Mouse (Mus musculus): ENCODE data around the gene Palld. TPM values are rescaled to one million over a fixed set of nuclear protein-coding genes. Genes with fewer than 3 reads are reported as not detected.

Palld gene
- total RNA-seq, 2 experiments from 2014 or later, result 66.8 to 71.5 TPM

GRCm38 (mm10) chr8:61528642-61529041 lies 373.8 kb downstream of the Palld start:
- no peak for TF ChIP-seq CTCF (IDR thresholded peaks at IDR 0.05)
- intact Hi-C loops (cut with DNase I), result no loop called here
- Histone ChIP-seq H3K27ac (no peak overlapping the region), H3K4me3 (no peak overlapping the region)
- no peak for DNase-seq

DNA sequence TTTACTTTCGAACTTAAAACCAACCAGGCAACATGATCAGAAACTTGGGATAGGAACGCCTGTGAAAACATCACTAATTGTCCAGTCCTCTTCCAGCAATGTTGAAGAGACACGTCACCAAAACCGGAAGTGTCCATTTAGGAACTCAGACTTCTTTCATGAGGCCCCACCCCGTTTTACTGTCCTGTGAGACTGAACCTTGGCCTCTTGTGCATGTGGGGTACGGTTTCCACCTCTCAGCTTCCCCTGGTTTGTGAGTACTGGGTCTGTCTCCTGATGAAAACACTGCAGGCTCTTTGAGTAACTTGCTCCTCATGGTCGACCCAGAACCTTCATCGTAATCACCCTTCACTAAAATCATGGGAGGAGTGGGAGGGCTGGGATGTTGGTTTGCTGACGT lies 374.3 kb downstream of the Palld start:
- DNase-seq, result no peak
- no peak for TF ChIP-seq CTCF (IDR thresholded peaks at IDR 0.05)
- intact Hi-C loops (cut with DNase I), result no loop called here

GRCm38 (mm10) chr8:61527037-61527436 lies 375.5 kb downstream of the Palld start:
- no peak for DNase-seq
- Histone ChIP-seq H3K4me3 (no peak overlapping the region), H3K27ac (no peak overlapping the region)
- no peak for TF ChIP-seq CTCF (IDR thresholded peaks at IDR 0.05)
- intact Hi-C loops (cut with DNase I), result no loop called here

More for the DNA sequence above, 374.3 kb downstream of the Palld start:
- H3K4me3 ChIP-seq, result no peak overlapping the region
- no peak overlapping the region for H3K27ac ChIP-seq

DNA sequence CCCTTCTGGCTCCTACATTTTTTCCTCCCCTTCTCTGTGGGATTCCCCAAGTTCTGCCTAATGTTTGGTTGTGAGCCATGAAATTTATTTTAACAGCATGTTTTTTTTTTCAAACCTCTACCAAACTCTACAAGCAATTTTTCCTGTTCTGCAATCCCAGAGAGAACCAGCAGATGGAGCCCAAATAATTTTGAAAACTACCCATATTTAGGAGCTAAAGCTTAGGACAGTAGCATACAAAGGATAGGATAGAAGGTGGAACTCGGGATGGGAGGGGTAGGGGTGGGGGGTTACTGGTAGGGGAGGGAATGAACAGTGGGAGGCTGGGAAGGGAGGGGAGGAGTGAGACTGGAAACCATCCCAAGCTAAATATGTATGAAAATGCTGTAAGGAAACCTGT lies 380.4 kb downstream of the Palld start:
- no peak for DNase-seq
- peak; percentile 62 for TF ChIP-seq CTCF (IDR thresholded peaks at IDR 0.05)
- H3K4me3 ChIP-seq, result no peak overlapping the region
- no peak overlapping the region for H3K27ac ChIP-seq
- intact Hi-C loops (cut with DNase I), result no loop called here

- no peak overlapping the region for H3K4me3 ChIP-seq
- no peak for TF ChIP-seq CTCF (IDR thresholded peaks at IDR 0.05)
- no peak overlapping the region for H3K27ac ChIP-seq
- intact Hi-C loops (cut with DNase I), result loop anchor here (5.0 to 10.0 kb wide), 2 partner anchors 393 to 475 kb away; no protein-coding TSS in a partner anchor
- DNase-seq, result no peak
Measured at GRCm38 (mm10) chr8:61517502-61518185, 384.8 kb downstream of the Palld start.

- no peak for TF ChIP-seq CTCF (IDR thresholded peaks at IDR 0.05)
- DNase-seq, result no peak
- intact Hi-C loops (cut with DNase I), result loop anchor here (5.0 to 10.0 kb wide), 2 partner anchors 392 to 475 kb away; no protein-coding TSS in a partner anchor
- H3K27ac ChIP-seq, result no peak overlapping the region
- H3K4me3 ChIP-seq, result no peak overlapping the region
Measured at GRCm38 (mm10) chr8:61516745-61517501, 385.6 kb downstream of the Palld start.

GRCm38 (mm10) chr8:61515931-61516744 lies 386.4 kb downstream of the Palld start:
- intact Hi-C loops (cut with DNase I), result loop anchor here (5.0 to 10.0 kb wide), 2 partner anchors 391 to 474 kb away; no protein-coding TSS in a partner anchor
- H3K4me3 ChIP-seq, result no peak overlapping the region
- DNase-seq, result peak; percentile 78
- TF ChIP-seq CTCF (IDR thresholded peaks at IDR 0.05), result peak; percentile 93
- H3K27ac ChIP-seq, result 0 out of 2 replicates have a peak overlapping the region, but pooled peaks have one; percentile 9

- TF ChIP-seq CTCF (IDR thresholded peaks at IDR 0.05), result no peak
- DNase-seq, result no peak
- intact Hi-C loops (cut with DNase I), result loop anchor here (5.0 to 10.0 kb wide), 2 partner anchors 391 to 473 kb away; no protein-coding TSS in a partner anchor
- Histone ChIP-seq H3K4me3 (no peak overlapping the region), H3K27ac (no peak overlapping the region)
Measured at GRCm38 (mm10) chr8:61515110-61515930, 387.2 kb downstream of the Palld start.

DNA sequence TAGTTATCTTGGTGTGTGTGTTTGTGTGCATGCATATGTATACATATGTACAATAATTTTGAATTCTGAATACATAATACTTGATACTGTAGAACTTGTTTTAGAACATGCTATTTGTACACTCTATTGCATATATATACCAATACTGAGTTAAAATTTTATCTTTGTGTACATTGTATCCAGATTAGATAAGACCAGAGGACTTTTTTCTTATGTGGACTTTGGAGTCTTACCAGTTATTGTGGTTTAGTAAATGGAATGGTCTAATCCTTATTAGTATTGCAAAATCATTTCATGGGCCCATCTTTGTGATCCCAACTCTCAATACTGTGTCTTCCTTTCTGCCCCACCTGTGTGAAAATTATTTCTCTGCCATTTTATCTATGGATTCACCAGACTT lies 400.2 kb downstream of the Palld start:
- H3K27ac ChIP-seq, result no peak overlapping the region
- intact Hi-C loops (cut with DNase I), result no loop called here
- no peak overlapping the region for H3K4me3 ChIP-seq
- no peak for DNase-seq
- TF ChIP-seq CTCF (IDR thresholded peaks at IDR 0.05), result no peak

- no peak for TF ChIP-seq CTCF (IDR thresholded peaks at IDR 0.05)
- H3K27ac ChIP-seq, result no peak overlapping the region
- intact Hi-C loops (cut with DNase I), result no loop called here
- no peak overlapping the region for H3K4me3 ChIP-seq
- DNase-seq, result no peak
Measured at GRCm38 (mm10) chr8:61500914-61501313, 401.6 kb downstream of the Palld start.

DNA sequence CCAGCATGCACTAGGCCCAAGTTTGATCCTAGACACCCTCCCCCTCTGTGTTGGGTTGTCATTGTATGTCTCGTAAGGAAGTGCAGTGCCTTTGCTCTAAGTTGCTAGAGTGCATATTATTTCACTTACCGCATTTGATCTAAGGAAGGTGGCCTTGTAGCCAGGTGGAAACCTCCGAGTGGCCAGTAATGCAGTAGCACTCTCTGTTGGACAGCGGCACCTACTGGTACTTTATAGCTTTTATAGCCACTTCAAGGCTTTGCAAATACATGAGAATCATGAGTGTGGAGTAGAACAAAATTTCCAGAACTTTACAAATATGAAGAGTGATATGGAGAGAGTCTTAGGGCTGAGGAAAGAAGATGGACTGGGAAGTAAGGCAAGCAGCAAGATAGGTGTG lies 403.5 kb downstream of the Palld start:
- Histone ChIP-seq H3K4me3 (no peak overlapping the region), H3K27ac (no peak overlapping the region)
- intact Hi-C loops (cut with DNase I), result no loop called here
- TF ChIP-seq CTCF (IDR thresholded peaks at IDR 0.05), result peak; percentile 51
- no peak for DNase-seq

DNA sequence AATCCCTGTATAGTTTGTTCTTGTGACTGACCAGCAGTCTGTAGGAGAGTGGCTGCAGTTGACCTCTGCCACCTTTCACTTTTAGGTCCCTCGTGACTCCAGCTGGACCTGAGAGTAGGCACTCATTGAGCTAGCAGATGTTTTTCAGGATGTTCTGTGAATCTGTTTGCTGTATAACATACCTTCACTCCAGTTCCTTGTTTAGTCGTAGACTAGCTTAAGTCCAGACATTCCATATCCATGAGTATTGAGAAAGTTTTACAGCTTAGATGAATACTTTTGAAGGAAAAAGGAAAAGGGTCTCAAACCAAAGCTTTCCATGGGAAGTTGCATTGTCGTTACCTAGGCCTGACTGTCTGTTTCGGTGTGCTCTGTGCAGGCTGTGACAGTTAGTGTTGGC lies 405.4 kb downstream of the Palld start:
- intact Hi-C loops (cut with DNase I), result no loop called here

More for the DNA sequence above, 405.4 kb downstream of the Palld start:
- DNase-seq, result no peak
- Histone ChIP-seq H3K4me3 (no peak overlapping the region), H3K27ac (no peak overlapping the region)
- no peak for TF ChIP-seq CTCF (IDR thresholded peaks at IDR 0.05)

Data from gastrocnemius, adult 2 months (tissue).